Mouse (Mus musculus) left cerebral cortex, postnatal 10 days (tissue): ENCODE measurements at regions not wholly inside any gene's neighbourhood (a gene's known extent, or its start where the extent isn't known, plus 50 kb on each side); places are given as distances from the start of the nearest gene placed in this dataset.

ENCODE experiments used
- DNase-seq, 2 experiments: peaks; one replicate each; pipeline ENCODE4 v3.0.0; 2021 to 2022; ENCODE audit warnings: low spot score in 2 of 2, mixed read lengths in 1 of 2; ENCODE audit errors: extremely low spot score in 1 of 2
- intact Hi-C: fragments of 180-260 bp; cut with DNase I; formaldehyde crosslinking; loops from one replicate; pipeline ENCODE4 v1.15.1; 2025

- DNase-seq = no peak
- intact Hi-C loops = no loop called here
Measured at GRCm38 (mm10) chr4:83915871-83916270, 390.5 kb downstream of the Ccdc171 start.

- DNase-seq = no peak
Measured at GRCm38 (mm10) chr4:83917009-83917408, 391.7 kb downstream of the Ccdc171 start.

GRCm38 (mm10) chr4:83918093-83918492 lies 392.7 kb downstream of the Ccdc171 start:
- no peak for DNase-seq
- intact Hi-C loops = no loop called here

More at GRCm38 (mm10) chr4:83917009-83917408, 391.7 kb downstream of the Ccdc171 start:
- intact Hi-C loops = no loop called here

GRCm38 (mm10) chr4:83919041-83919440 lies 393.7 kb downstream of the Ccdc171 start:
- no peak for DNase-seq
- intact Hi-C loops = no loop called here

GRCm38 (mm10) chr4:83925118-83925842 lies 399.9 kb downstream of the Ccdc171 start:
- DNase-seq = no peak
- intact Hi-C loops = no loop called here

- no peak for DNase-seq
- intact Hi-C loops = no loop called here
Measured at GRCm38 (mm10) chr4:83926195-83926731, 400.9 kb downstream of the Ccdc171 start.

GRCm38 (mm10) chr4:83931897-83932654 lies 406.7 kb downstream of the Ccdc171 start:
- no peak for DNase-seq
- intact Hi-C loops = no loop called here

GRCm38 (mm10) chr4:83941693-83942092 lies 416.3 kb downstream of the Ccdc171 start:
- no peak for DNase-seq
- intact Hi-C loops = no loop called here

- intact Hi-C loops = no loop called here
- no peak for DNase-seq
Measured at GRCm38 (mm10) chr4:83949612-83950011, 424.3 kb downstream of the Ccdc171 start.

- intact Hi-C loops = no loop called here
- no peak for DNase-seq
Measured at GRCm38 (mm10) chr4:83950809-83951409, 425.6 kb downstream of the Ccdc171 start.

GRCm38 (mm10) chr4:83956252-83956904 lies 431.0 kb downstream of the Ccdc171 start:
- no peak for DNase-seq
- intact Hi-C loops = no loop called here

GRCm38 (mm10) chr4:83957217-83957692 lies 431.9 kb downstream of the Ccdc171 start:
- intact Hi-C loops = no loop called here
- no peak for DNase-seq

- DNase-seq = peak in 1 of 2 experiments; percentile 11
- intact Hi-C loops = no loop called here
Measured at GRCm38 (mm10) chr4:83966898-83967297, 441.6 kb downstream of the Ccdc171 start.

GRCm38 (mm10) chr4:83973162-83973561 lies 447.8 kb downstream of the Ccdc171 start:
- no peak for DNase-seq
- intact Hi-C loops = no loop called here

- DNase-seq = no peak
- intact Hi-C loops = no loop called here
Measured at GRCm38 (mm10) chr4:83974214-83975012, 449.1 kb downstream of the Ccdc171 start.

- intact Hi-C loops = no loop called here
- no peak for DNase-seq
Measured at GRCm38 (mm10) chr4:83975569-83975968, 450.2 kb downstream of the Ccdc171 start.

GRCm38 (mm10) chr4:83976067-83976466 lies 450.7 kb downstream of the Ccdc171 start:
- DNase-seq = no peak
- intact Hi-C loops = no loop called here

- no peak for DNase-seq
- intact Hi-C loops = no loop called here
Measured at GRCm38 (mm10) chr4:83979088-83979487, 453.7 kb downstream of the Ccdc171 start.
